Mouse (Mus musculus) G1E-ER4 (cell line): ENCODE data around the gene Arntl2. TPM values are rescaled to one million over a fixed set of nuclear protein-coding genes. Genes with fewer than 3 reads are reported as not detected.

Experiments used
- GATA1 ChIP-seq: IDR thresholded peaks from one replicate; pipeline ENCODE4 v1.8.0; 2012; ENCODE audit warnings: low read length, inconsistent platforms
- polyA plus RNA-seq: library from polyadenylated mRNA; stranded (reverse); fragments of >175 nt; gene quantifications from 2 replicates; pipeline ENCODE4 v1.2.3, GENCODE M21; 2012

Gene Arntl2
- polyA plus RNA-seq, 1 experiment: not detected

DNA sequence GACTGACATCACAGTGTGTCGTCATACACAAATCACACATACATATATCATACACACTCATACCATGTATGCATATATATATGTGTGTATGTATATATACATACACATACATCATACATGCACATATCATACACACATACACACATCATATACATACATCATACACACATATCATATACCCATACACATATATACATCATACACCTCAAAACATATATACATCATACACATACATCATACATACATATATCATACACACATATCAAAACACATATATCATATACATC is 29.6 kb downstream of the Arntl2 start:
- no peak for TF ChIP-seq GATA1

DNA sequence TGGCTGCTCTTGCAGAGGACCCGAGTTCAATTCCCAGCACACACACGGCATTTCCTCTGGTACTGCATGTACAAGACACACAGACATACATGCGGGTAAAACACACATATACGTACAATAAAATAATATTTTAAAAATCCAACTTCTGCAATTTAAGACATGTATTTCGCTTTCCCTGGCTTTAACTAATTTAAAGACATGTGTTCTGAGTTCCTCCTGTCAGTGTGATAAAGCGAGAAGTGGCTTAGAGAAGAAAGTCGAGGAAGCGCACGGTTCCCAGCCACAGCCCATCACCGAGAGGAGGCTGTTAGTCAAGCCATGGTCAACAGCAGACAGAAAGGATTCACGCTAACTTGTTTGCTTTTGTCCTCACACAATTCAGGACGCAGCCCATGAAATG is 35.5 kb downstream of the Arntl2 start:
- TF ChIP-seq GATA1: no peak

GRCm38 (mm10) chr6:146833485-146834314 is 37.8 kb downstream of the Arntl2 start:
- no peak for TF ChIP-seq GATA1

DNA sequence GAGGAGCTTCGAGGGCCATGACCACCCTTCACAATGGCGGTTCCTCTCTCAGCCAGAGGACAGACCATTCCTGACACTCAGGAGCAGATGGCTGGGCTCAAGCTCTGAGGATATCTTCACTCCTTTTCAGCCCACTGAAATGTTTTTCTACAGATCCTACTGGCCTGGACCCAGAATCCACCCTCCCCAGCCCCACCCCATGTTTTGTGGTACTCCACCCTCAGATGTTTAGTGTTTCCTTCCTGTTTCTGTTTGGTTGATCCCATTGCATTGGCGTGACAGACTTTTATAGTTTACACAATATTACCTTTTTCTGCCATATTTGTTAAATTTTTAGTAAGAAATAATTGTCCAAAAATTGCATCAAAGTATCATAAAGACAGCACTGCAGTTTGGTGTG is 38.5 kb downstream of the Arntl2 start:
- no peak for TF ChIP-seq GATA1

- TF ChIP-seq GATA1: no peak
These were observed 39.9 kb downstream of the Arntl2 start for GRCm38 (mm10) chr6:146835784-146836183.

GRCm38 (mm10) chr6:146837316-146837715 is 41.5 kb downstream of the Arntl2 start:
- TF ChIP-seq GATA1: no peak

- no peak for TF ChIP-seq GATA1
These were observed 42.5 kb downstream of the Arntl2 start for GRCm38 (mm10) chr6:146838366-146838765.

- TF ChIP-seq GATA1: no peak
These were observed 43.0 kb downstream of the Arntl2 start for GRCm38 (mm10) chr6:146838863-146839262.

DNA sequence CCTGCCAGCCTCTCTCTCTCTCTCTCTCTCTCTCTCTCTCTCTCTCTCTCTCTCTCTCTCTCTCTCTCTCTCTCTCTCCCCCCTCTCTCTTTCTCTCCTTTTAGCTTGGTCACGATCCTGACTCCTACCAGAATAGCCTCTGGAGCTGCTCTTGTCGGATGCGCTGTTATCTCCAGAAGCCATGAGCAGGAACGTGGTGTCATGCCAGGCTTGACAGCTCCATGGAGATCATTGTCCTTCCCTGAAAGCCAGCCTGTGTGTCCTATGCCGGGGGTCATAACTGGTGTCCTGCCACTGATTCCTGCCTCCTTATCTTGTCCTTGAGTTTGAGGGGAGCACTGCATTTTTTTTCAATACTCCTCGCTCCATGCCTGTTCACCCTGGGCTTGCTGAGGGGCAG is 49.0 kb downstream of the Arntl2 start:
- no peak for TF ChIP-seq GATA1

GRCm38 (mm10) chr6:146845347-146845746 is 49.5 kb downstream of the Arntl2 start:
- no peak for TF ChIP-seq GATA1

- TF ChIP-seq GATA1: no peak
These were observed 50.3 kb downstream of the Arntl2 start for GRCm38 (mm10) chr6:146845961-146846750.

GRCm38 (mm10) chr6:146847402-146847801 is 51.5 kb downstream of the Arntl2 start:
- no peak for TF ChIP-seq GATA1

DNA sequence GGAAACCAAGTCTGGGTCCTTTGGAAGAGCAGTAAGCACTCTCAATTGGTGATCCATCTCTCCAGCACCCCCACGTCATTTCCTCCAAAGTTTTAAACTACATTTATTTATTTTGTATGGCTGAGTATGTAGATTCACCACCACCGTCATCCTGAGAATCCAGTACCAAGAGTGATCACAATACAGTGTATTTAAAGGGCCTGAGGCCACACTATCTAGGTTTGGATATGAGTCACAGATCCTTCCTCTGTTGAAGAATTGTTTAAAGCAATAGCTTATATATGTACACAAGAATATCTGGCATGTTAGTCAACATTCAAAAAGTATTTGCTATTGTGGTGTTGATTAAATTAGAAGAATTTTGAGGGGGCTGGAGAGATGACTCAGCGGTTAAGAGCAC is 52.4 kb downstream of the Arntl2 start:
- TF ChIP-seq GATA1: no peak

GRCm38 (mm10) chr6:146850050-146850449 is 54.2 kb downstream of the Arntl2 start, which contains the start of gene Smco2:
Smco2 (plus strand) TSS chr6:146850104.
- TF ChIP-seq GATA1: no peak

- no peak for TF ChIP-seq GATA1
These were observed 56.1 kb downstream of the Arntl2 start for GRCm38 (mm10) chr6:146851916-146852315.

GRCm38 (mm10) chr6:146852739-146853138 is 56.9 kb downstream of the Arntl2 start:
- TF ChIP-seq GATA1: no peak

- no peak for TF ChIP-seq GATA1
These were observed 59.3 kb downstream of the Arntl2 start for GRCm38 (mm10) chr6:146855185-146855584.
